24 mouse cellular contexts compared by ENCODE assay signal in the genomic region with DNA sequence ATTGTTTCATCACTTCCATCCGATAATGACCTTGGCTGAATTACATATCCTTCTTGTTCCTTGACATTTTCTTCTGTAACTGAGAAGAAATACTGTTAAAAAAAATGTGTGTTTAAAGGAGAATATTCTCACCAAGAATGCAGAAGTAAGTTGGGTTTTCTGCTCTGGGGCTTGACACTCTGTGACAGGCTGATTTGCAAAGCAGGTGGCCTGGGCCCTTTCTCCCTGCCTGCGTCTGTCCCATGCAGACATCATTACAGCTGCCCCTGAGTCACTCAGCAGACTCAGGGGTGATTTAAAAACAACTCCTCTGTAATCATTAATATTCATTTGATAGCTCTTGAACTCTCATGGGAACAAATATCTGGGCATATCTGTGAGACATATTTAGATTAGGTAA.
"Had no signal": no experiment of that assay in that cellular context is flagged by ENCODE, and none has a peak within 500 bp of the region (broad histone marks: within the 10 kb centered on the region; RNA-seq: fewer than 3 reads in every experiment).

No protein-coding gene starts in this region.

- DNase-seq: cerebellum, adult 9-10 months; cerebellum, adult 9-11 months; cerebellum, postnatal 10 days; cerebellum, postnatal 14 days; cerebellum, postnatal 25 days; cerebellum, postnatal 36 days; embryo, embryonic 11 days; forebrain, postnatal 0 days; gastrocnemius, adult 2 months; gastrocnemius, postnatal 10 days; gastrocnemius, postnatal 14 days; gastrocnemius, postnatal 25 days; gastrocnemius, postnatal 36 days; heart, adult 11 months; heart, adult 18-20 months had no signal

- H3K9me3 ChIP-seq: embryonic facial prominence, embryonic 10.5 days; embryonic facial prominence, embryonic 12.5 days; embryonic facial prominence, embryonic 13.5 days; embryonic facial prominence, embryonic 15.5 days; forebrain, embryonic 10.5 days; forebrain, embryonic 12.5 days; forebrain, embryonic 13.5 days; forebrain, embryonic 15.5 days had no signal

- H3K27me3 ChIP-seq: embryonic facial prominence, embryonic 12.5 days; embryonic facial prominence, embryonic 13.5 days; embryonic facial prominence, embryonic 15.5 days; forebrain, embryonic 12.5 days; forebrain, embryonic 13.5 days; forebrain, embryonic 15.5 days had no signal

- H3K36me3 ChIP-seq: embryonic facial prominence, embryonic 10.5 days; embryonic facial prominence, embryonic 12.5 days; embryonic facial prominence, embryonic 13.5 days; embryonic facial prominence, embryonic 15.5 days; forebrain, embryonic 10.5 days; forebrain, embryonic 12.5 days; forebrain, embryonic 15.5 days had no signal

- H3K4me1 ChIP-seq: embryonic facial prominence, embryonic 10.5 days; embryonic facial prominence, embryonic 12.5 days; embryonic facial prominence, embryonic 13.5 days; embryonic facial prominence, embryonic 15.5 days; forebrain, embryonic 10.5 days; forebrain, embryonic 12.5 days; forebrain, embryonic 13.5 days; forebrain, embryonic 15.5 days had no signal

- H3K4me2 ChIP-seq: embryonic facial prominence, embryonic 12.5 days; embryonic facial prominence, embryonic 13.5 days; embryonic facial prominence, embryonic 15.5 days; forebrain, embryonic 12.5 days; forebrain, embryonic 13.5 days; forebrain, embryonic 15.5 days had no signal

- H3K27ac ChIP-seq: embryonic facial prominence, embryonic 10.5 days; embryonic facial prominence, embryonic 12.5 days; embryonic facial prominence, embryonic 13.5 days; embryonic facial prominence, embryonic 15.5 days; forebrain, embryonic 10.5 days; forebrain, embryonic 12.5 days; forebrain, embryonic 13.5 days; forebrain, embryonic 15.5 days; gastrocnemius, adult 2 months had no signal

- H3K4me3 ChIP-seq: embryonic facial prominence, embryonic 10.5 days; embryonic facial prominence, embryonic 12.5 days; embryonic facial prominence, embryonic 13.5 days; embryonic facial prominence, embryonic 15.5 days; erythroblast, embryonic 14.5 days; forebrain, embryonic 10.5 days; forebrain, embryonic 12.5 days; forebrain, embryonic 13.5 days; forebrain, embryonic 15.5 days; gastrocnemius, adult 2 months had no signal

- H3K9ac ChIP-seq: embryonic facial prominence, embryonic 12.5 days; embryonic facial prominence, embryonic 13.5 days; embryonic facial prominence, embryonic 15.5 days; forebrain, embryonic 12.5 days; forebrain, embryonic 13.5 days; forebrain, embryonic 15.5 days; forebrain, postnatal 0 days had no signal
